Mouse (Mus musculus) forebrain, postnatal 0 days (tissue): ENCODE measurements around the gene Mrps18c. TPM values are rescaled to one million over a fixed set of nuclear protein-coding genes. Genes with fewer than 3 reads are reported as not detected.

Source experiments
- ATAC-seq: fragments of 200-750 bp; cut with Nextera tagmentation; 2 replicates; pipeline ENCODE4 v1.8.0; 2017; ENCODE audit warnings: mild to moderate bottlenecking, moderate library complexity
- DNase-seq: peaks from one replicate; pipeline ENCODE4 v3.0.0-alpha.2; 2015
- H3K27ac ChIP-seq: fragments of 300-500 bp; sonication (generic); 2 replicates; pipeline ENCODE4 v1.5.1; 2014; ENCODE audit warnings: low read depth, mild to moderate bottlenecking, antibody characterized with exemption, low read length, moderate library complexity, mixed read lengths
- H3K27me3 ChIP-seq: fragments of 300-500 bp; sonication (generic); 2 replicates; pipeline ENCODE4 v1.6.1; 2014; ENCODE audit warnings: mild to moderate bottlenecking, low read length, mixed read lengths; ENCODE audit not compliant: insufficient read depth
- H3K36me3 ChIP-seq: fragments of 300-500 bp; sonication (generic); 2 replicates; pipeline ENCODE4 v1.6.1; 2014; ENCODE audit warnings: mild to moderate bottlenecking, moderate library complexity; ENCODE audit not compliant: insufficient read depth
- H3K4me1 ChIP-seq: fragments of 300-500 bp; sonication (generic); 2 replicates; pipeline ENCODE4 v1.6.1; 2014; ENCODE audit warnings: antibody characterized with exemption; ENCODE audit not compliant: insufficient read depth
- H3K4me2 ChIP-seq: fragments of 300-500 bp; sonication (generic); 2 replicates; pipeline ENCODE4 v1.6.1; 2014; ENCODE audit warnings: low read depth, mild to moderate bottlenecking, moderate library complexity
- H3K4me3 ChIP-seq: fragments of 300-500 bp; sonication (generic); 2 replicates; pipeline ENCODE4 v1.5.1; 2014; ENCODE audit warnings: low read depth, low read length, mixed read lengths
- H3K9ac ChIP-seq: fragments of 300-500 bp; sonication (generic); 2 replicates; pipeline ENCODE4 v1.6.1; 2014; ENCODE audit warnings: mild to moderate bottlenecking
- H3K9me3 ChIP-seq: fragments of 300-500 bp; sonication (generic); 2 replicates; pipeline ENCODE4 v1.6.1; 2016; ENCODE audit warnings: low read length
- CTCF ChIP-seq: sonication (generic); IDR thresholded peaks from 2 replicates; pipeline ENCODE4 v1.5.1; 2016; ENCODE audit warnings: antibody characterized with exemption, control low read depth, low read depth
- WGBS: fragments of 180-500 bp; shearing (Covaris S2); extraction: QIAGEN DNeasy Blood & Tissue Kit; methylation state at CpG from one replicate; pipeline ENCODE4 v1.1.7; 2014; 5-methylcytosine and 5-hydroxymethylcytosine counted together
- polyA plus RNA-seq: library from polyadenylated mRNA; unstranded; fragments of >200 nt; fragmentation: Nextera tagmentation; extraction: Ambion mirVana; gene quantifications from 2 replicates; pipeline ENCODE4 v1.2.1, GENCODE M21; 2015
- total RNA-seq: library from RNA; depleted of rRNA; stranded (reverse); fragments of >200 nt; gene quantifications from 2 replicates; pipeline ENCODE4 v1.2.3, GENCODE M21; 2014; rRNA removed

The Mrps18c gene
- 56.1 and 70.4 TPM in 2 replicates for total RNA-seq
- 188 and 239 TPM in 2 replicates for polyA plus RNA-seq

DNA sequence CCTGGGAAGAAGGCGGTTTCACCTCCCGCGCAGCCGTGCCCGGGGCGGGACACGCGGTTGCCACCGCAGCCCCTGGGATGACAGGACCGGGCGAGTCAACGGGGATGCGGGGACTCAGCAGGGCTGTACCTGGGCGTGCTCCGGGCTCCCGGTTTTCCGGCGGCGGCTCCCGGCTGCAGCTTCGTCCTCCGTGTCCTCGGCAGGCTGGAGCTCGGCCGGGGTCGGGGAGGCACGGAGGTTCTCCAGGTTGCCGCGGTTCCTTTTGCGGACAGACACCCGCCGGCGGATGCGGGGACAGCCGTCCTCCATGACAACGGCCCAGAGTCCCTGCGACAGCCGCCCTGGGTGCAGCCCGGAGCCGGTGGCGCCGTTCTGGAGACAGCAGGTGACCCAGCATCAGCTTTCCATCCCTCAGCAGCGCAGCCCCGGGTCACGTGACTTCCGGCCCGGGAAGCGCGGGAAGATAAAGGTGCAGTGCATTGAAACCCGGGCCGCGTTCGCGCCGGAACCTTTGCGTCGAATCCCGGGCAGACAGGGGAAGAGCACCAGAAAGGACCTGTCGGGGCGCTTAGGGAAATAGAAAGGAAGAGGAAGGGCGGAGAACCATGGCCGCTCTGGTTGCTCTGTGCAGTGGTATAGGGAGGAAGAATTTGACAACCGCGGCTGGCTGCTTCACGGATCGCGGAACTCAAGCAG, at the start of gene Mrps18c, which contains the start of gene Helq:
TSS of gene Mrps18c (plus strand) at position 463 of the 696 bp plus-strand sequence.
TSS of gene Helq (minus strand) at position 434 of the 696 bp plus-strand sequence.
- ATAC-seq (peak; percentile 99), DNase-seq (peak; percentile 96)
- 0 out of 2 replicates have a peak, but pooled peaks cover 13% of the 10 kb centered on the region for H3K4me1 ChIP-seq
- TF ChIP-seq CTCF = 0 out of 2 replicates have a peak, but pooled peaks have one; percentile 3
- under 1% methylated on average over 67 of the region's 67 CpGs for WGBS
- no peaks in the 10 kb centered on the region for H3K27me3 ChIP-seq
- H3K9ac ChIP-seq = peak within 1 kb of the TSS; percentile 82
- H3K4me3 ChIP-seq = peak within 1 kb of the TSS; percentile 78
- H3K9me3 ChIP-seq = no peaks in the 10 kb centered on the region
- peaks cover 32% of the 10 kb centered on the region; the same call in 1 of the 2 replicates for H3K36me3 ChIP-seq
- H3K27ac ChIP-seq = peak within 1 kb of the TSS; percentile 67
- H3K4me2 ChIP-seq = peak within 1 kb of the TSS; percentile 95

DNA sequence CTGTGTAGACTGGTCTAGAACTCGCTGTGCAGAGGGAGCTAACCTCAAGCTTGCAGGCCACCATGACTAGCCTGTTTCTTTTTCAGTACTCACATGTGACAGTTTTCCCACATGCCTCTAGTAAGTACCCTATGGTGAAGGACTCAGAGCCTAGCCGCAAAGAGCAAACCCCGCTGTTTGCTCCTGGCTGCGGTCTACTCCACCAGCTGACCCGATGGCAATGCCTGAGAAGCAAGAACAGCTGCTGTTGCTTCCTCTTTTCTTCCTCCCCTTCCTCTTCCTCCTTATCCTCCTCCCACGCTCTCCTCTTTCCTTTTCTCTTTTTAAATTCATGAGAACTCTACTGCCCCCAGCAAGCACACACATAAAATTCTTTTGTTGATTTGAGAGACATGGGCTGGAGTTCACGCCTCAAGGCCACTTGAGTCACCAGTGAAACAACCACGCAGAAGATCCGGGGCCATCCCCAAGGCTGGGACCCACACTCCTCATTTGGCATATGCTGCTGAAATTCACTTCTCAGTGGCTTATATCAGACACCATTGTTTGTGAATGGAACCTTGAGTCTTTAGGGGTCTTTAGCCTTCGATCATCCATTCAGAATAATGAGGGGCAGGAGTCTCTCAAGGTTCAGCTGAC, 47.7 kb upstream of the Mrps18c start:
- DNase-seq = no peak

DNA sequence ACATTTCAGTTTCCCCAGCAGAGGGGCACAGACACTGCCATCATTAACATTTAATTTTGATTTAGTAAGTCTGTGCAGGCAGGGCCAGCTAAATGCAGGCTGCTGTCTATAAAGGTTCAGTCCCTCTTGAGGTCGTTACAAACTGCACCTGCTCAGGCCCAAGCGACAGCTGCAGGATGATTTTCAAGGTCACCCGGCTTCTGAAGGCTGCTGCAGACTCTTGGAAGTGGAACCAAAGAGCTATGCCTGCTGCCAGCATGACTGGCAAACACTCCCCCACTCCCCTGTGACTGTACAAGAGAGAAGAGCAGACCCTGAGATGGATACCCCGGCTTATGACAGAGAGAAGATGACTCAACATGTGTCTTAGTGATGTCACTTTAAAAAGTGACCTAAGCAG, 46.8 kb upstream of the Mrps18c start:
- no peak for DNase-seq
- Histone ChIP-seq H3K9ac (no peak overlapping the region), H3K9me3 (no peaks in the 10 kb centered on the region), H3K27me3 (no peaks in the 10 kb centered on the region), H3K36me3 (no peaks in the 10 kb centered on the region), H3K27ac (no peak overlapping the region), H3K4me1 (no peaks in the 10 kb centered on the region), H3K4me2 (no peak overlapping the region), H3K4me3 (no peak overlapping the region)
- no peak for TF ChIP-seq CTCF
- WGBS = 51% methylated on average over 4 of the region's 4 CpGs
- no peak for ATAC-seq

More for the DNA sequence above, 47.7 kb upstream of the Mrps18c start:
- no peak overlapping the region for H3K4me2 ChIP-seq
- H3K27me3 ChIP-seq = no peaks in the 10 kb centered on the region
- no peak for TF ChIP-seq CTCF
- no peak for ATAC-seq
- no peaks in the 10 kb centered on the region for H3K4me1 ChIP-seq
- no peaks in the 10 kb centered on the region for H3K9me3 ChIP-seq
- no peak overlapping the region for H3K9ac ChIP-seq
- WGBS = 83% methylated on average over 10 of the region's 10 CpGs
- H3K27ac ChIP-seq = no peak overlapping the region
- no peaks in the 10 kb centered on the region for H3K36me3 ChIP-seq
- no peak overlapping the region for H3K4me3 ChIP-seq

GRCm38 (mm10) chr5:100753407-100753806, 45.0 kb upstream of the Mrps18c start:
- H3K4me1 ChIP-seq = no peaks in the 10 kb centered on the region
- no peak for TF ChIP-seq CTCF
- ATAC-seq (no peak), DNase-seq (no peak)
- no peak overlapping the region for H3K4me3 ChIP-seq
- no peak overlapping the region for H3K4me2 ChIP-seq
- H3K9me3 ChIP-seq = no peaks in the 10 kb centered on the region
- H3K36me3 ChIP-seq = no peaks in the 10 kb centered on the region
- WGBS = 72% methylated on average over 7 of the region's 7 CpGs
- H3K9ac ChIP-seq = no peak overlapping the region
- H3K27ac ChIP-seq = no peak overlapping the region
- no peaks in the 10 kb centered on the region for H3K27me3 ChIP-seq

DNA sequence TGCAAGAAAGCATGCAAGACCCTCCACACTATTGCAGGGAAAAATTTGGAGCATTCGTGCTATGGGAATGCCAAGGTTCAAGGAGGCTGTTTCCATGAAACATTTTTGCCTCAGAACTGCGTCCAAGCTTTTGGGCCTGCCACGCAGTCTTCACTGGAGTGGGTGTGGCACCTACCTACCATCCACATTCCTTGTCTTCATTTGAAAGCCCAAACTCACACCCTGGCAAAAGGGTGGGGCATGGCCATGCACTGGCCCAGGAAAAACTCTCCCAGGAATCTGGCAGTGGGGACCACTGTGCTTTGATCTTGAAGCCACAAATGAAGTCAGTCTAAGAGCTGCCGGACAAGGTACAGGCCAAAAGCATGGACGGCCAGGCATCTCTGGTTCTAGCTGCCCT, 40.3 kb upstream of the Mrps18c start:
- DNase-seq = no peak
- no peak for ATAC-seq
- H3K36me3 ChIP-seq = peaks cover 12% of the 10 kb centered on the region
- TF ChIP-seq CTCF = no peak
- no peaks in the 10 kb centered on the region for H3K9me3 ChIP-seq
- no peaks in the 10 kb centered on the region for H3K27me3 ChIP-seq
- H3K27ac ChIP-seq = no peak overlapping the region
- H3K4me1 ChIP-seq = no peaks in the 10 kb centered on the region
- no peak overlapping the region for H3K9ac ChIP-seq
- no peak overlapping the region for H3K4me2 ChIP-seq
- WGBS = 96% methylated on average over 5 of the region's 5 CpGs
- H3K4me3 ChIP-seq = no peak overlapping the region

DNA sequence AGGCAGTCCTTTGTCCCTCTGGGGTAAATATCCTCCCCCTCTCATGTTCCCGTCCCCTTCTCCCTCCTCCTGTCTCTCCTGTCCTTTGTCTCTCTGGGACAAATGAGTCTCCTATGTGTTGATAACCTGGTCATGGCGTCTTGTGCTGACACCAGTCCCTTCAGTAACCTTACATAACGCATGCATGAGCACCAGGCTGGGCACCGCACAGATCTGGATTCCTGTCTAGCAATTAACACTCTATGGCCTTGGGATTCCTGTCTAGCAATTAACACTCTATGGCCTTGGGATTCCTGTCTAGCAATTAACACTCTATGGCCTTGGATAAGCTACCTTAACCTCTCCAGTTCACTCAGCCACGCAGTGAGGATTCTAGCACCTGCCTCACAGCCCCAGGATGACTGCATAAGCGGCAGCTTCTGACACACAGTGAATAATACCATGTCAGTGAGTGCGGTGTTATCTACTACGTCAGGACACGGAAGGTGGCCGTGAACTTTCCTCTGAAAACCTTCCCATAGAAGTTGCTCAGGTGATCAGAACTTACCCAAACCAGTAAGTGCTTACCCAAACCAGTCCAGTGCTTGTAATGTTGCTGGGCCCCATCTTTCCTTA, 38.3 kb upstream of the Mrps18c start:
- Histone ChIP-seq H3K9me3 (no peaks in the 10 kb centered on the region), H3K4me3 (no peak overlapping the region), H3K4me2 (no peak overlapping the region), H3K4me1 (no peaks in the 10 kb centered on the region), H3K9ac (no peak overlapping the region), H3K27me3 (no peaks in the 10 kb centered on the region), H3K36me3 (peaks cover 32% of the 10 kb centered on the region), H3K27ac (no peak overlapping the region)
- no peak for TF ChIP-seq CTCF
- DNase-seq (no peak), ATAC-seq (no peak)
- WGBS = 78% methylated on average over 10 of the region's 10 CpGs

DNA sequence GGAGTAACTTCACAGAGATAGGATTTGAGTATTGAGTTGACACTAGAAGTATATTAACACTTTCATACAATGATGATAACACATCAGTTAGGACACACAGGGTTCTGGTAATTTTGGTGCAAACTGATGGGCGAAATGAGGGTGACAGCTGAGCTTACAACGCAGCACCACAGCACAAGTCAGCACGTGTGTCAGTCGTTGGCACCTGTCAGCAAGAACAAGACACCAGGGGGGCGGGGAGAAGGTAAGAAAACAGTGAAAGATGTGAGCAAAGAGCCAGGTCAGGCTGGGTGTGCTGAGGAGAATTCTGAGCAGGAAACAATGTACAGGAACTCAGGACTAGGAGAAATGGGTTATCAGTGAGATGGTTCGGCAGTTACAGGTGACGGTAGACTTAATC, 36.7 kb upstream of the Mrps18c start:
- Histone ChIP-seq H3K9me3 (no peaks in the 10 kb centered on the region), H3K4me1 (no peaks in the 10 kb centered on the region), H3K27me3 (no peaks in the 10 kb centered on the region), H3K36me3 (peaks cover 48% of the 10 kb centered on the region), H3K27ac (no peak overlapping the region), H3K4me2 (no peak overlapping the region), H3K9ac (no peak overlapping the region), H3K4me3 (no peak overlapping the region)
- DNase-seq (no peak), ATAC-seq (no peak)
- no peak for TF ChIP-seq CTCF
- 92% methylated on average over 7 of the region's 7 CpGs for WGBS
